Mouse (Mus musculus): ENCODE measurements at regions not wholly inside any gene's neighbourhood (a gene's known extent, or its start where the extent isn't known, plus 50 kb on each side); places are given as distances from the start of the nearest gene placed in this dataset.

DNA sequence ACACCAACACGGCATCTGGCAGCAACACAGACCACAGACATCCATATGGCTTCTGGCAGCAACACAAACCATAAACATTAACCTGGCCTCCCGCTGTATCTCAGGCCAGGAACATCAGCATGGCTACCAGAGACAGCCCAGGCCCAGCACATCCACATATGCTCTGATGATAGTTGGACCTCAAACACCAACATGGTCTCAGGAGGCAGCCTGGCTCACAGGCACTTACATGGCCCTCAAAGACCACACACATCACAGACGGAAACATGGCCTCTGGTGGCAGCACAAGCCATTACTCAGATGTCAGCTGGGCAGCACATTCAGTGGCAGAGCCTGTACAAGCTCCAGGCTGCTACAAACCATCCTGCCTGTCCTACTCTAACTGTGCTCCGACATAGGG, 497.0 kb upstream of the Tecrl start:
- TF ChIP-seq POLR2A (IDR thresholded peaks at IDR 0.05; ENCODE audit: borderline replicate concordance, extremely low read depth, insufficient read depth, insufficient read length, poor library complexity, severe bottlenecking): no peak
- no peak for TF ChIP-seq CTCF (IDR thresholded peaks at IDR 0.05; ENCODE audit: borderline replicate concordance, extremely low read depth, insufficient read depth, insufficient read length)
